Mouse (Mus musculus) cerebellum, adult 2 months (tissue): ENCODE results near the gene Sgms1. TPM values are rescaled to one million over a fixed set of nuclear protein-coding genes. Genes with fewer than 3 reads are reported as not detected.

Source experiments
- DNase-seq, 2 experiments: peaks; one replicate each; pipeline ENCODE4 v3.0.0; 2021
- H3K27ac ChIP-seq: fragments of 200-500 bp; 2 replicates; pipeline ENCODE4 v1.5.1; 2012; ENCODE audit warnings: low read length, control low read depth, inconsistent platforms; ENCODE audit not compliant: insufficient read depth
- H3K27me3 ChIP-seq: fragments of 200-500 bp; 2 replicates; pipeline ENCODE4 v1.6.1; 2012; ENCODE audit warnings: inconsistent platforms, mild to moderate bottlenecking, low read length, moderate library complexity; ENCODE audit not compliant: control insufficient read depth, insufficient read depth
- H3K4me1 ChIP-seq: fragments of 200-500 bp; 2 replicates; pipeline ENCODE4 v1.6.1; 2011; ENCODE audit warnings: low read length; ENCODE audit not compliant: control insufficient read depth, insufficient read depth
- H3K4me3 ChIP-seq: fragments of 200-500 bp; replicated peaks from 2 replicates; pipeline ENCODE3; 2011; ENCODE audit warnings: mild to moderate bottlenecking, low read depth, low read length, control low read depth; ENCODE audit not compliant: insufficient read depth
- CTCF ChIP-seq: fragments of 200-500 bp; IDR thresholded peaks from 2 replicates; pipeline ENCODE4 v1.5.1; 2011; ENCODE audit warnings: low read depth, mild to moderate bottlenecking, control low read depth, low read length, moderate library complexity, borderline replicate concordance; ENCODE audit not compliant: insufficient read depth
- POLR2A ChIP-seq: fragments of 200-500 bp; IDR thresholded peaks from 2 replicates; pipeline ENCODE4 v1.6.1; 2011; ENCODE audit warnings: low read length, control low read depth, borderline replicate concordance; ENCODE audit not compliant: insufficient read depth
- WGBS: fragments of 180-500 bp; shearing (Covaris S2); methylation state at CpG from one replicate; pipeline ENCODE4 v1.1.7; 2018; 5-methylcytosine and 5-hydroxymethylcytosine counted together
- polyA plus RNA-seq: library from polyadenylated mRNA; depleted of rRNA; stranded (reverse); fragments of >200 nt; gene quantifications from 2 replicates; pipeline ENCODE4 v1.2.3, GENCODE M21; 2012

Gene Sgms1
- polyA plus RNA-seq, 1 experiment, result 34.7 TPM

DNA sequence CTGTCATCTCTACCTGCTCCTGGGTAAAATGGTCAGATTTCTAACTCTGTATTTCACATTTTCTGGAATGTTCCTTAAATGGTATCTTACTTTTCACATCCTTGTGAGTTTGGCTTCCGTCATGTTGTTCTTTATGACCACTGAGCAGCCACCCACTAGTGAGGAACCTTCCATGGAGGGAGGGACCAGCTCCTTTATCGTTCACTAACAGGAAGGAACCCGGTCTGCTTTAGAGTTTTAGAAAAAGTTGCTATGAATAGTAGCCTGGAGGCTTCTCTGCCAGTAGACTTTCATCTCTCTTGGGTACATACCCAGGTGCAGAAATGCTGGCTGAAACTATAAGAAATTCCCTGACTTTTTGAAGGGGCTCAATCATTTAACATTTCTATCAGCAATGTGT lies 111.6 kb downstream of the Sgms1 start:
- WGBS, result 94% methylated on average over 3 of the region's 3 CpGs
- Histone ChIP-seq H3K4me3 (no peak overlapping the region), H3K4me1 (peaks cover 16% of the 10 kb centered on the region), H3K27me3 (no peaks in the 10 kb centered on the region), H3K27ac (no peak overlapping the region)
- TF ChIP-seq POLR2A (no peak), CTCF (no peak)
- DNase-seq, result no peak

DNA sequence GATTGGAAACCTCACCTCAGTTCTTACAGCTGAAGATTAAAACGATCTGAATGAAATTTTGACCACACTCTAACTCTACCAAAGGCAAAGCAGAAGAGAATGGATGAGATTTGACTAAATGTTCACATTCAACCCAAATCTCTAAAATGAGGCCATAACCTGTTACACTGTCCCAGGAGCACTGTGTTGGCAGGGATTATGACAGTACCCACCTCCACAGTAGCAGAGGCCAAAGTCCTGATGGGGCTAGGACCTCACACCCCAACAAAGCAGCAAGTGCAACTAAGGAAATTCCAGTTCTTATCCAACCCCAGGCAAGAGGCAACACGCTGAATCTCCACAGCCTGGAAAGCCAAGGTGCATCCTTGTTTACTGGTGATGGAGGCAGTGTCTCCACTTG lies 112.2 kb downstream of the Sgms1 start:
- no peak overlapping the region for H3K4me3 ChIP-seq
- H3K4me1 ChIP-seq, result peaks cover 15% of the 10 kb centered on the region
- DNase-seq, result no peak
- no peak overlapping the region for H3K27ac ChIP-seq
- H3K27me3 ChIP-seq, result no peaks in the 10 kb centered on the region
- 92% methylated on average over 2 of the region's 2 CpGs for WGBS
- no peak for TF ChIP-seq POLR2A
- no peak for TF ChIP-seq CTCF

DNA sequence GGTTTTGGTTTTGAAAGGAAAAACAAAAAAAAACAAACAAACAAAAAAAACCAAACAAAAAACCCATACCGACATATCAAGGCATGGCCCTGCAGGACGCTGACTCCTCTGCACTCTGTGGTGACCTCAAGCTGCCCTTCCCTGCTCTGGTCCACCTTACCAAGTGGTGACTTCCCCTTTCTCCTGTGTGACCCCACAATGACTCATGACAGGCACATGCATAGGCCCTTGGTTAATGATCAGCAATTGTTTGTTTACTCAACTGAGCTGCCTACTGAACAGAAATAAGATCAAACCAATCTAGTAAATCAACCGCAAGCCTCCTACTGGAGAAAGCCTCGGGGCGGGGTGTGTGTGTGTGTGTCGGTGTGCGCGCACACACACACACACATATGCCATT lies 112.7 kb downstream of the Sgms1 start:
- Histone ChIP-seq H3K4me1 (peaks cover 13% of the 10 kb centered on the region), H3K4me3 (no peak overlapping the region), H3K27me3 (no peaks in the 10 kb centered on the region), H3K27ac (no peak overlapping the region)
- no peak for DNase-seq
- TF ChIP-seq POLR2A (no peak), CTCF (no peak)
- WGBS, result 93% methylated on average over 8 of the region's 8 CpGs

DNA sequence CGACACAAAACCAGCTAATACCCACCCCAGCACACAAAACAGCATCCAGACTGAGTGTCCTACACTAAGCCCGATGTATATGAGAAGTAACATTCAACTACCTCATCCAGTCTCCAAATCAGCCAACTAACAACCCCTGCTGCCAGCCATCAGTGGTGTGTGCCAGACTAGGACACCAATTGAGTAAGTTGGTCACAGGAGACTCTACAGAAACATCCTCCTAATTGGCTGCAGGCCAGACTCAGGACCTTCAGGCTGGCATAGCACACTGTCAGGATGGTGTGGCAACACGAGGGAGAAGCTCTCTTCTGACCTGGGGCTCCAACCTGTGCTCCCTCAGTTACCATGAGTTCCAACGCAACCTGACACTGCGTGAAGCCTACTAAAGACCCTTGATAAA lies 113.3 kb downstream of the Sgms1 start:
- 66% methylated on average over 5 of the region's 5 CpGs for WGBS

DNA sequence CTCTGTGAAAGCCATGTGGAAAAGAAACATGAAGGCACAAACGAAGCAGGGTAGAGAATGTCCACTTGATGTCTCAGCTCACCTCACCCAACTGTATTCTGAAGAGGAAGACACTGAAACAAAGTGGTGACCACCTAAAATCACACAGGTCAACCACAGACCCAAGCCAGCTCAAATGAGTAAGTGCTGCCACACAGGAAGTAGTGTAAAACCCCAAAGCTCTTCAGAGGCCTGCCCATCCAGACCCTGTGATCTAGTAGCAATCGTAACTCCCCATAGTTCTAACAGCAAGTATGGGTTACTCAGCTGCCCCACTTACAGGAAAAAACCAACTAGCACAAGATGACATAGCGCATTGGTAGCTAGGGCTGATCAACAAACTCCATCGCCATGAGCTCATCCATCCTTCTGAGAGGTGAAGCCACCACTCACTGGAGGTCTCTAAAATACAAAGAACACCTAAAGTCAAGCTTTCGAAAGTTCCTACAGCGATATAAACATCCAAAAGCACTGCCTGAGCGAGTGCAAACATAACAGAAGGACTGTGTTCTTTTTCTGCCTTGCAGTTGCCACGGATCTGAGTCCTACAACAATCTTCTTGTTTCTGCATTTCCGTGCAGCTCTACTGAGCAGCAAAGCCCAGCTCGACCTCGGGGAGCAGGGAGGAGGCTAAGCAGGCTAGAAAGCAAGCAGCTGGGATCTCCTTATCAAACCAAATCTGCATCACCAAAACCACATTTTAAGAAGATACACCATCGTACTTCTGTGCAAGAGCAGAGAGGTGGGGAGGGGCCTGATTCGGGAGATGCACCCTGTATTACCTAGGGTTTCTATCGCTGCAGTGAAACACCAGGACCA lies 114.2 kb downstream of the Sgms1 start:
- Histone ChIP-seq H3K27me3 (no peaks in the 10 kb centered on the region), H3K27ac (no peak overlapping the region), H3K4me1 (peaks cover 13% of the 10 kb centered on the region), H3K4me3 (no peak overlapping the region)
- WGBS, result 85% methylated on average over 14 of the region's 14 CpGs
- no peak for TF ChIP-seq CTCF
- TF ChIP-seq POLR2A, result no peak
- no peak for DNase-seq

More for the DNA sequence above, 113.3 kb downstream of the Sgms1 start:
- DNase-seq, result peak in 1 of 2 experiments; percentile 42
- Histone ChIP-seq H3K27me3 (no peaks in the 10 kb centered on the region), H3K4me1 (peaks cover 13% of the 10 kb centered on the region), H3K27ac (no peak overlapping the region), H3K4me3 (no peak overlapping the region)
- no peak for TF ChIP-seq POLR2A
- TF ChIP-seq CTCF, result no peak

DNA sequence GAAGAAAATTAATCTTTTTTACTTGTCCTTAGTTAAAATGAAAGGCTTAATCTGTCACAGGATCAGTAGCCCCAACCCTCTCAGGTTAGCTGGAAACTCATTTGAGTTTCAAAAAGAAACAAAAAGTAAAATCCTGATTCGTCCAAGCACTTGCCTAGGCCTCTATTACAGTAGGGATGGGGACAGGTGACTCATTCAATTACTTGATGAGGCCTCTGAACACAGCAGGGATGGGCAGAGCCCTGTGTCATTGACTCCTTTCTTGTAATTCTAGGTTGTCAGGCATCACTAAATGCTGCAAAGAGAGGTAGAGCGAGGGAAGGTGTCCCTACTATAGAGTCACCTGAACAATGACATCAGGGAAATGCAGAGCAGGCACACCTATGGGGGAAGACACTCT lies 115.4 kb downstream of the Sgms1 start:
- Histone ChIP-seq H3K27ac (no peak overlapping the region), H3K4me1 (peaks cover 13% of the 10 kb centered on the region), H3K4me3 (no peak overlapping the region), H3K27me3 (no peaks in the 10 kb centered on the region)
- peak in 1 of 2 experiments; percentile 42 for DNase-seq
- TF ChIP-seq CTCF (no peak), POLR2A (no peak)
- 56% methylated on average over 2 of the region's 2 CpGs for WGBS

DNA sequence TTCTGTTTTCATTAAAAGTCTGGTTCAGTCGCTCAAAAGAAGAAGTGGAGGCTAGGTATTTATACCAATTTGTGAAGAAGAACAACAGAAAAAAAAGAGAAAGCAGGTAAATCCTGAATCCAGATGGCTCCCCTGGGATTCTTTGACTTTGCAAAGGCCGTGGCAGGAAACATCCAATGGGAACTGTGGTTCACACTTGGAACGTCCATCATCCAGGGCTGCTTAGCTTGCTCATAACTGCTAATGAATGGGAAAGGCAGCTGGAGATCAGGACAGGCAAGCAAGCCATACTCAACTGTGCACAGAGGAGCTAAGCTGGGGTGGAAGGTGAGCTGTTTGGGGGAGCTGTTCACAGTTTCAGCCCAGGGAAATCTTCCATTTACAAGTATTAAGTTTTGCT lies 115.8 kb downstream of the Sgms1 start:
- H3K4me1 ChIP-seq, result peaks cover 13% of the 10 kb centered on the region
- DNase-seq, result no peak
- TF ChIP-seq CTCF, result no peak
- TF ChIP-seq POLR2A, result no peak
- no peak overlapping the region for H3K4me3 ChIP-seq
- 52% methylated on average over 3 of the region's 3 CpGs for WGBS
- no peaks in the 10 kb centered on the region for H3K27me3 ChIP-seq
- H3K27ac ChIP-seq, result no peak overlapping the region
